Mouse (Mus musculus) liver, postnatal 0 days (tissue): ENCODE results near the gene Pgc. TPM values are rescaled to one million over a fixed set of nuclear protein-coding genes. Genes with fewer than 3 reads are reported as not detected.

Source experiments
- ATAC-seq: fragments of 200-750 bp; cut with Nextera tagmentation; 2 replicates; pipeline ENCODE4 v1.8.0; 2017; ENCODE audit warnings: mild to moderate bottlenecking, moderate library complexity
- DNase-seq: peaks from one replicate; pipeline ENCODE4 v3.0.0-alpha.2; 2016
- H3K27ac ChIP-seq: fragments of 300-500 bp; sonication (generic); 2 replicates; pipeline ENCODE4 v1.5.1; 2014; ENCODE audit warnings: antibody characterized with exemption, moderate library complexity, mild to moderate bottlenecking, low read depth
- H3K27me3 ChIP-seq: fragments of 300-500 bp; sonication (generic); 2 replicates; pipeline ENCODE4 v1.6.1; 2014; ENCODE audit warnings: low read length, control low read depth, mixed read lengths; ENCODE audit not compliant: insufficient read depth
- H3K36me3 ChIP-seq: fragments of 300-500 bp; sonication (generic); replicated peaks from 2 replicates; pipeline ENCODE4 v1.6.1; 2014; ENCODE audit warnings: mild to moderate bottlenecking, control low read depth, low read length, moderate library complexity, mixed read lengths; ENCODE audit not compliant: insufficient read depth
- H3K4me1 ChIP-seq: fragments of 300-500 bp; sonication (generic); 2 replicates; pipeline ENCODE4 v1.6.1; 2014; ENCODE audit warnings: antibody characterized with exemption, mild to moderate bottlenecking, control low read depth; ENCODE audit not compliant: insufficient read depth
- H3K4me2 ChIP-seq: fragments of 300-500 bp; sonication (generic); 2 replicates; pipeline ENCODE4 v1.6.1; 2014; ENCODE audit warnings: low read depth, mild to moderate bottlenecking, low read length, moderate library complexity, mixed read lengths
- H3K4me3 ChIP-seq: fragments of 300-500 bp; sonication (generic); 2 replicates; pipeline ENCODE4 v1.5.1; 2014; ENCODE audit warnings: low read depth, low read length
- H3K9ac ChIP-seq: fragments of 300-500 bp; sonication (generic); replicated peaks from 2 replicates; pipeline ENCODE4 v1.6.1; 2014; ENCODE audit warnings: mild to moderate bottlenecking, moderate library complexity
- H3K9me3 ChIP-seq: fragments of 300-500 bp; sonication (generic); 2 replicates; pipeline ENCODE4 v1.6.1; 2016; ENCODE audit warnings: mild to moderate bottlenecking, control low read depth, low read length, mixed read lengths
- CTCF ChIP-seq: sonication (generic); IDR thresholded peaks from 2 replicates; pipeline ENCODE4 v1.5.1; 2016; ENCODE audit warnings: antibody characterized with exemption, low read depth
- EP300 ChIP-seq: IDR thresholded peaks from 2 replicates; pipeline ENCODE4 v1.6.1; 2016; ENCODE audit warnings: antibody characterized with exemption, low read depth, mild to moderate bottlenecking
- WGBS: fragments of 180-500 bp; shearing (Covaris S2); extraction: QIAGEN DNeasy Blood & Tissue Kit; methylation state at CpG from one replicate; pipeline ENCODE4 v1.1.7; 2014; ENCODE audit not compliant: insufficient replicate concordance; 5-methylcytosine and 5-hydroxymethylcytosine counted together
- polyA plus RNA-seq: library from polyadenylated mRNA; unstranded; fragments of >200 nt; fragmentation: Nextera tagmentation; extraction: Ambion mirVana; gene quantifications from 2 replicates; pipeline ENCODE4 v1.2.1, GENCODE M21; 2015

Pgc gene
- polyA plus RNA-seq, 1 experiment from 2014 or later = 0.15 TPM

DNA sequence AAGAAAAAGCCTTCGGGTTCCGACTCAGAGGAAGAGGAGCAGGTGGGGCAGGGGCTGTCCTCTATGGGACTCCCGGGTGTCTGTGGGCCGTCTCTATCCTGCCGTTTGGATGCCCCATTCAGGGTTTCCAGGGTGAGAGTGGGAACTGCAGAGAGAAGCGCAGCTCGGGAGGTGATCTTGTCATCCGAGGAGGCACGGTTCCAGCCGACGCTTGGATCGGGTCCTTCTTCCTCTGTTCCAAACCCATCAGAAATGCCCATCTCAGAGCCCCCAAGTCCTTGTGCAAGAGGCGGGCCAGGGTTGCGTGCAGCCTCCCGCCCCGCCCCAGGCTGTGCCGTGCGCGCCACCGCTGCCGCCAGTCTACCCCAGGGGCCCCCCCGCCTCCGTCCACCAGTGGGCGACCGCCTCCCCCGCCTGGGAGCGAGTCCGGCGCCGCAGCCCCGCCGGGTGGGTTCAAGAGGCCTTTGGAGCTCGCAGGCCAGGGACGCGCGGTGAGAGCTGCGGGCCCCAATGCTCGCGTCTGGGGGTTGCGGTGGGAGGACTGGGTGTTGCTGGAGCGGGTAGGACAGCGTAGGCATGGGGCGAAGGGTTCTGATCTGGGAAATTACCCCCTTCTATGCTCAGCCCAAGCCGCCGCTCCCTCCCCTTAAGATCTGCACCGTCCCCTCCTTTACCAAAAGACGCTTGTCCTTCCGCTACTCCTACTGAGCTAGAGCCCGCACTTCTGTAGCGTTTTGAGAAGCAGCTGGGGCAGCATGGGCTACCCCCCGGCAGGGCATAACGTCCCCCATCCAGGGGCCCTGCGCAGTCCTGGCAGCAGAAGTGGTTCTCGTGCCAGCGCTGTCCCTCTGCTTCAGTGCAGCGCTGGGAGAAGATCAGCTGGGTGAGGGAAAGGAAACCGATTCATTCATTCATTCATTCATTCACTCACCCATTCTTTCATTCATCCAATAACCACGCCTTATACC is 37.8 kb upstream of the Pgc start, which contains the start of gene Frs3:
Gene Frs3 (plus strand): TSS at position 423 of the 968 bp plus-strand sequence.
- Histone ChIP-seq H3K4me1 (peaks cover 13% of the 10 kb centered on the region), H3K4me2 (peak within 1 kb of the TSS; percentile 100), H3K36me3 (peaks cover 22% of the 10 kb centered on the region), H3K4me3 (peak within 1 kb of the TSS; percentile 82), H3K27me3 (0 out of 2 replicates have a peak, but pooled peaks cover 2% of the 10 kb centered on the region), H3K9ac (peak within 1 kb of the TSS; percentile 79), H3K27ac (peak within 1 kb of the TSS; percentile 84), H3K9me3 (no peaks in the 10 kb centered on the region)
- DNase-seq (peak; percentile 76), ATAC-seq (peak; percentile 40)
- WGBS = 1% methylated on average over 48 of the region's 58 CpGs
- TF ChIP-seq CTCF = peak; percentile 15; the same call in 1 of the 2 replicates
- TF ChIP-seq EP300 = no peak

- Histone ChIP-seq H3K4me3 (no peak overlapping the region), H3K27ac (no peak overlapping the region), H3K27me3 (0 out of 2 replicates have a peak, but pooled peaks cover 2% of the 10 kb centered on the region), H3K4me1 (peaks cover 19% of the 10 kb centered on the region), H3K36me3 (0 out of 2 replicates have a peak, but pooled peaks cover 12% of the 10 kb centered on the region), H3K4me2 (0 out of 2 replicates have a peak overlapping the region, but pooled peaks have one; percentile 100), H3K9ac (no peak overlapping the region), H3K9me3 (no peaks in the 10 kb centered on the region)
- TF ChIP-seq CTCF = no peak
- no peak for TF ChIP-seq EP300
- WGBS = 94% methylated on average over 7 of the region's 8 CpGs
- no peak for DNase-seq
- ATAC-seq = no peak
Observed at GRCm38 (mm10) chr17:47689894-47690293, 36.7 kb upstream of the Pgc start.

DNA sequence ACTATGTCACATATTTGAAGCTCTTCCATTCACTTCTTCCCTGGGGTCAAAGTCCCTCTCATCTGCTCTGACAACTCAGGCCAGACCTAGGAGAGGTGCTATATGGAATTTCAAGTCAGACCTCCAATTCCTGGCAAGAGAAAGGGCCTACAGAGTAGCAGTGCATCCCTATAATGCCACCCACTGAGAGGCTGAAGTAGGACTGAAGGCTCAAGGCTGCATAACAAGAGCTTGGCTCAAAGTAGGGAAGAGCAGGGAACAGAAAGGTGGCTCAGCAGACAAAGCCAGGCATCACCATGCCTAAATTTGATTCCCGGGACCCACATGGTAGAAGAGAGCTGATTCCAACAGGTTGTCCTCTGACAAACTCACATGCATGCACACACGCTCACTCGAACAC is 35.0 kb upstream of the Pgc start:
- Histone ChIP-seq H3K27me3 (peaks cover 10% of the 10 kb centered on the region), H3K4me1 (peaks cover 24% of the 10 kb centered on the region)

DNA sequence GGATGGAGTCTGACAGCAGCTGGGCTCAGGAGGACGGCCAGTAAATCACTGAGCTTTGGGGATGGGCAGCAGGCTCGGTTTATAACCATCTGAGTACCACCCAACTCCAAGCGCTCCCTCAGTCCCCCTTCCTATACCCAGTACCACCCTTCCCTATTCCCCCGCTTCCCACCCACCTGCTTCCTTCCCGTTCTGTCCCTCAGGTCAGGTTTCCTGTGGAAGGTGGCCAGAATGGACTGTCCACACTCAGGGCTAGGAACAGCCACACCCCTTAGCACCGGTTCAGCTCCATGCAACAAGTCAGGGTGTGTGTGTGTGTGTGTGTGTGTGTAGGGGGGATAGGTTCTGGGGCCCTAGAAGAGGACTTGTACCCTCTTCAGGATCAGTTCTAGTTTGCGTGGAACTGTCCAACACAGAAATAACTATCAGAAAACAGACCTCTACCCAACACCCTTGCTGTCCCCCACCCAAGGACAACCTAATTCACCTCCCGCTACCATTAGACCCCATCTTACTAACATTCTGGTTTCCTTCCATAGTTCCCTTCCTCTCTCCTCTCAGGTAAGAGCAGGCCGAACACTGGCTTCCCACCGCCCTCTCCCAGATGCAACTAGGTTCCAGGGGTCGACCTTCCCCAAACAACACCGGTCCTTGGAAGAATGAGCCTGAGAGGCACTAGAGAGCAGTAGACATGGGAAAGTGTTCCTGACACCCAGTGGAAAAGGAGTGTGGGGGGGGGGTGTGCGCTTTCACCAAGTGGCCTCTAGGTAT is 32.8 kb upstream of the Pgc start:
- TF ChIP-seq CTCF (no peak), EP300 (no peak)
- DNase-seq (no peak), ATAC-seq (no peak)
- Histone ChIP-seq H3K27ac (no peak overlapping the region), H3K36me3 (no peaks in the 10 kb centered on the region), H3K4me2 (peak overlapping the region; percentile 88), H3K4me1 (peaks cover 16% of the 10 kb centered on the region), H3K4me3 (peak overlapping the region; percentile 58), H3K9me3 (no peaks in the 10 kb centered on the region), H3K9ac (no peak overlapping the region; the same call in 1 of the 2 replicates), H3K27me3 (peaks cover 10% of the 10 kb centered on the region)
- WGBS = 56% methylated on average over 13 of the region's 13 CpGs

More for the DNA sequence above, 35.0 kb upstream of the Pgc start:
- Histone ChIP-seq H3K4me2 (no peak overlapping the region), H3K36me3 (no peaks in the 10 kb centered on the region), H3K4me3 (no peak overlapping the region), H3K9me3 (no peaks in the 10 kb centered on the region), H3K27ac (no peak overlapping the region), H3K9ac (no peak overlapping the region)
- ATAC-seq = no peak
- WGBS = 82% methylated on average over 3 of the region's 3 CpGs
- TF ChIP-seq CTCF = no peak
- TF ChIP-seq EP300 = no peak
- DNase-seq = no peak

DNA sequence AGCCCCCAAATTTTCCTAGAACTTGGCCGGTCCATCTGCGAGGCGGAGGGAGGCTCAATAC is 32.4 kb upstream of the Pgc start, which contains the start of gene Gm21981:
Gene Gm21981 (minus strand): TSS at position 14 of the 61 bp plus-strand sequence.
- H3K4me2 ChIP-seq = peak within 1 kb of the TSS; percentile 88
- peak within 1 kb of the TSS; percentile 64 for H3K9ac ChIP-seq
- H3K4me3 ChIP-seq = peak within 1 kb of the TSS; percentile 58
- WGBS = 0% methylated on average over 3 of the region's 3 CpGs
- H3K27me3 ChIP-seq = peaks cover 10% of the 10 kb centered on the region
- H3K9me3 ChIP-seq = no peaks in the 10 kb centered on the region
- no peak for TF ChIP-seq EP300
- no peak for TF ChIP-seq CTCF
- H3K36me3 ChIP-seq = no peaks in the 10 kb centered on the region
- ATAC-seq = no peak
- DNase-seq = no peak
- peak within 1 kb of the TSS; percentile 48 for H3K27ac ChIP-seq
- peaks cover 12% of the 10 kb centered on the region for H3K4me1 ChIP-seq
